Mouse (Mus musculus): ENCODE results near the gene Tcf7l1. TPM values are rescaled to one million over a fixed set of nuclear protein-coding genes. Genes with fewer than 3 reads are reported as not detected.

Gene Tcf7l1
- polyA plus RNA-seq, 1 experiment from 2014 or later, result 17.0 TPM

GRCm38 (mm10) chr6:72795444-72795843 lies 6.4 kb upstream of the Tcf7l1 start:
- Histone ChIP-seq H3K4me1 (replicated peaks; ENCODE audit: control insufficient read depth, insufficient read depth, low read length) (no peaks in the 10 kb centered on the region), H3K9me3 (ENCODE audit: control insufficient read depth, low read length) (no peaks in the 10 kb centered on the region), H3K27me3 (ENCODE audit: control insufficient read depth, insufficient read depth, low read length) (no peaks in the 10 kb centered on the region), H3K36me3 (ENCODE audit: control insufficient read depth, insufficient read depth, low read length) (no peaks in the 10 kb centered on the region), H3K27ac (ENCODE audit: low read depth, low read length) (no peak overlapping the region), H3K4me2 (replicated peaks; ENCODE audit: low read depth, low read length) (no peak overlapping the region), H3K9ac (ENCODE audit: low read depth, low read length) (no peak overlapping the region), H3K4me3 (ENCODE audit: low read depth, low read length) (no peak overlapping the region)
- ATAC-seq (ENCODE audit: low FRiP score), result no peak
- no peak for DNase-seq (ENCODE audit: low spot score)
- 51% methylated on average over 16 of the region's 16 CpGs for WGBS

- no peak overlapping the region for H3K4me2 ChIP-seq (replicated peaks; ENCODE audit: low read depth, low read length)
- H3K9me3 ChIP-seq (ENCODE audit: control insufficient read depth, low read length), result no peaks in the 10 kb centered on the region
- 50% methylated on average over 7 of the region's 7 CpGs for WGBS
- DNase-seq (ENCODE audit: low spot score), result no peak
- H3K9ac ChIP-seq (ENCODE audit: low read depth, low read length), result no peak overlapping the region
- ATAC-seq (ENCODE audit: low FRiP score), result no peak
- H3K4me3 ChIP-seq (ENCODE audit: low read depth, low read length), result no peak overlapping the region
- H3K4me1 ChIP-seq (replicated peaks; ENCODE audit: control insufficient read depth, insufficient read depth, low read length), result no peaks in the 10 kb centered on the region
- H3K27ac ChIP-seq (ENCODE audit: low read depth, low read length), result no peak overlapping the region
- no peaks in the 10 kb centered on the region for H3K27me3 ChIP-seq (ENCODE audit: control insufficient read depth, insufficient read depth, low read length)
- H3K36me3 ChIP-seq (ENCODE audit: control insufficient read depth, insufficient read depth, low read length), result no peaks in the 10 kb centered on the region
These were observed 5.8 kb upstream of the Tcf7l1 start for GRCm38 (mm10) chr6:72794870-72795269.

- Histone ChIP-seq H3K9me3 (ENCODE audit: control insufficient read depth, low read length) (no peaks in the 10 kb centered on the region), H3K9ac (ENCODE audit: low read depth, low read length) (no peak overlapping the region), H3K4me3 (ENCODE audit: low read depth, low read length) (no peak overlapping the region), H3K27me3 (ENCODE audit: control insufficient read depth, insufficient read depth, low read length) (no peaks in the 10 kb centered on the region), H3K4me1 (replicated peaks; ENCODE audit: control insufficient read depth, insufficient read depth, low read length) (no peaks in the 10 kb centered on the region; the same call in 1 of the 2 replicates), H3K27ac (ENCODE audit: low read depth, low read length) (no peak overlapping the region), H3K4me2 (replicated peaks; ENCODE audit: low read depth, low read length) (no peak overlapping the region), H3K36me3 (ENCODE audit: control insufficient read depth, insufficient read depth, low read length) (no peaks in the 10 kb centered on the region)
- DNase-seq (ENCODE audit: low spot score) (no peak), ATAC-seq (ENCODE audit: low FRiP score) (no peak)
- 93% methylated on average over 8 of the region's 8 CpGs for WGBS
These were observed 3.6 kb upstream of the Tcf7l1 start for GRCm38 (mm10) chr6:72792641-72793040.

GRCm38 (mm10) chr6:72787948-72788891 lies 834 bp downstream of the Tcf7l1 start:
- WGBS, result under 1% methylated on average over 57 of the region's 69 CpGs
- Histone ChIP-seq H3K27ac (ENCODE audit: low read depth, low read length) (peak overlapping the region; percentile 76), H3K4me2 (replicated peaks; ENCODE audit: low read depth, low read length) (peak overlapping the region; percentile 85)

GRCm38 (mm10) chr6:72787322-72787947 lies 1.6 kb downstream of the Tcf7l1 start:
- Histone ChIP-seq H3K4me3 (ENCODE audit: low read depth, low read length) (peak overlapping the region; percentile 82), H3K4me2 (replicated peaks; ENCODE audit: low read depth, low read length) (peak overlapping the region; percentile 85), H3K27me3 (ENCODE audit: control insufficient read depth, insufficient read depth, low read length) (no peaks in the 10 kb centered on the region), H3K9ac (ENCODE audit: low read depth, low read length) (peak overlapping the region; percentile 77), H3K9me3 (ENCODE audit: control insufficient read depth, low read length) (no peaks in the 10 kb centered on the region), H3K4me1 (replicated peaks; ENCODE audit: control insufficient read depth, insufficient read depth, low read length) (no peaks in the 10 kb centered on the region; the same call in none of the 2 replicates), H3K36me3 (ENCODE audit: control insufficient read depth, insufficient read depth, low read length) (no peaks in the 10 kb centered on the region), H3K27ac (ENCODE audit: low read depth, low read length) (0 out of 2 replicates have a peak overlapping the region, but pooled peaks have one; percentile 21)
- peak; percentile 48 for DNase-seq (ENCODE audit: low spot score)
- ATAC-seq (ENCODE audit: low FRiP score), result no peak
- 1% methylated on average over 19 of the region's 19 CpGs for WGBS

More at GRCm38 (mm10) chr6:72787948-72788891, 834 bp downstream of the Tcf7l1 start:
- H3K4me3 ChIP-seq (ENCODE audit: low read depth, low read length), result peak overlapping the region; percentile 82
- ATAC-seq (ENCODE audit: low FRiP score) (peak; percentile 44), DNase-seq (ENCODE audit: low spot score) (peak; percentile 76)
- no peaks in the 10 kb centered on the region for H3K9me3 ChIP-seq (ENCODE audit: control insufficient read depth, low read length)
- no peaks in the 10 kb centered on the region; the same call in none of the 2 replicates for H3K4me1 ChIP-seq (replicated peaks; ENCODE audit: control insufficient read depth, insufficient read depth, low read length)
- peak overlapping the region; percentile 77 for H3K9ac ChIP-seq (ENCODE audit: low read depth, low read length)
- H3K36me3 ChIP-seq (ENCODE audit: control insufficient read depth, insufficient read depth, low read length), result no peaks in the 10 kb centered on the region
- H3K27me3 ChIP-seq (ENCODE audit: control insufficient read depth, insufficient read depth, low read length), result no peaks in the 10 kb centered on the region

GRCm38 (mm10) chr6:72783780-72784179 lies 5.3 kb downstream of the Tcf7l1 start:
- ATAC-seq (ENCODE audit: low FRiP score) (no peak), DNase-seq (ENCODE audit: low spot score) (no peak)
- Histone ChIP-seq H3K4me1 (replicated peaks; ENCODE audit: control insufficient read depth, insufficient read depth, low read length) (no peaks in the 10 kb centered on the region; the same call in none of the 2 replicates), H3K27ac (ENCODE audit: low read depth, low read length) (no peak overlapping the region), H3K4me2 (replicated peaks; ENCODE audit: low read depth, low read length) (no peak overlapping the region), H3K36me3 (ENCODE audit: control insufficient read depth, insufficient read depth, low read length) (0 out of 2 replicates have a peak, but pooled peaks cover 7% of the 10 kb centered on the region), H3K27me3 (ENCODE audit: control insufficient read depth, insufficient read depth, low read length) (no peaks in the 10 kb centered on the region), H3K9ac (ENCODE audit: low read depth, low read length) (no peak overlapping the region), H3K9me3 (ENCODE audit: control insufficient read depth, low read length) (no peaks in the 10 kb centered on the region), H3K4me3 (ENCODE audit: low read depth, low read length) (no peak overlapping the region)
- 91% methylated on average over 4 of the region's 4 CpGs for WGBS

GRCm38 (mm10) chr6:72778779-72779776 lies 10.0 kb downstream of the Tcf7l1 start:
- Histone ChIP-seq H3K4me3 (ENCODE audit: low read depth, low read length) (no peak overlapping the region), H3K9ac (ENCODE audit: low read depth, low read length) (no peak overlapping the region), H3K4me2 (replicated peaks; ENCODE audit: low read depth, low read length) (no peak overlapping the region), H3K9me3 (ENCODE audit: control insufficient read depth, low read length) (no peaks in the 10 kb centered on the region), H3K36me3 (ENCODE audit: control insufficient read depth, insufficient read depth, low read length) (0 out of 2 replicates have a peak, but pooled peaks cover 7% of the 10 kb centered on the region), H3K4me1 (replicated peaks; ENCODE audit: control insufficient read depth, insufficient read depth, low read length) (no peaks in the 10 kb centered on the region), H3K27me3 (ENCODE audit: control insufficient read depth, insufficient read depth, low read length) (no peaks in the 10 kb centered on the region), H3K27ac (ENCODE audit: low read depth, low read length) (no peak overlapping the region)
- 88% methylated on average over 15 of the region's 15 CpGs for WGBS
- DNase-seq (ENCODE audit: low spot score) (no peak), ATAC-seq (ENCODE audit: low FRiP score) (no peak)

GRCm38 (mm10) chr6:72777212-72777611 lies 11.8 kb downstream of the Tcf7l1 start:
- no peak overlapping the region for H3K4me2 ChIP-seq (replicated peaks; ENCODE audit: low read depth, low read length)
- no peaks in the 10 kb centered on the region for H3K4me1 ChIP-seq (replicated peaks; ENCODE audit: control insufficient read depth, insufficient read depth, low read length)
- H3K4me3 ChIP-seq (ENCODE audit: low read depth, low read length), result no peak overlapping the region
- DNase-seq (ENCODE audit: low spot score) (no peak), ATAC-seq (ENCODE audit: low FRiP score) (no peak)
- H3K36me3 ChIP-seq (ENCODE audit: control insufficient read depth, insufficient read depth, low read length), result 0 out of 2 replicates have a peak, but pooled peaks cover 7% of the 10 kb centered on the region
- no peak overlapping the region for H3K9ac ChIP-seq (ENCODE audit: low read depth, low read length)
- H3K27ac ChIP-seq (ENCODE audit: low read depth, low read length), result no peak overlapping the region
- WGBS, result 92% methylated on average over 4 of the region's 4 CpGs
- H3K9me3 ChIP-seq (ENCODE audit: control insufficient read depth, low read length), result no peaks in the 10 kb centered on the region
- H3K27me3 ChIP-seq (ENCODE audit: control insufficient read depth, insufficient read depth, low read length), result no peaks in the 10 kb centered on the region

Measured in hindbrain, embryonic 11.5 days (tissue).